ENCODE assay signal across 9 mouse cellular contexts in the genomic region with DNA sequence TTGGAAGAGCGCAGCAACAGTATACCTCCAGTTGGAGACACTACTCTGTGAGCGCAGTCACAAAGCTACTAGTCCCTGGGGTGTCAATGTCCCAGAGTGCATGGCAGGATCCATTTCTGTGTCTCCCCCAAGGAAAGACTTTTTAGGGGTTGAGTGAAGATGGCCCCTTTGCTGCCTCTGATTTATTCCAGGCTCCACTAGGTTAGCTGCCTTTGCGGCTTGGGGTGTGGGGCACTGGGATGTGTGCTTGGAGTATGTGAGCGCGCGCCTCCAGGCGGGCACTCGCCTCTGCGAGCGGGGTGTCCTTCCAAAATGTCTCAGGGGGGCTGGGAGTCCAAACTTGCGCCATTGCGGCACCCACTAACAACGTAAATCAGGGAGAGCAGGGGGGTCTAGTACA. TPM values are rescaled to one million over a fixed set of nuclear protein-coding genes. Genes with fewer than 3 reads are reported as not detected.
DNase-seq lines count a peak whose midpoint lies in the region; ATAC-seq lines count a peak whose summit lies in the region.
"Had no signal": no experiment of that assay in that cellular context is flagged by ENCODE, and none has a peak within 500 bp of the region (broad histone marks: within the 10 kb centered on the region; RNA-seq: fewer than 3 reads in every experiment).

No protein-coding gene starts in this region.

- no peaks in the 10 kb centered on the region for H3K9me3 ChIP-seq in heart, embryonic 14.5 days (ENCODE audit: control insufficient read depth, low read length)
- no peaks in the 10 kb centered on the region for H3K9me3 ChIP-seq in hindbrain, embryonic 11.5 days (ENCODE audit: control insufficient read depth, low read length)
- H3K9me3 ChIP-seq in midbrain, embryonic 11.5 days (ENCODE audit: control insufficient read depth, low read length), result no peaks in the 10 kb centered on the region

- WGBS in heart, embryonic 14.5 days, result 13% methylated on average over 13 of the region's 13 CpGs
- 12% methylated on average over 13 of the region's 13 CpGs for WGBS in hindbrain, embryonic 11.5 days
- WGBS in midbrain, embryonic 11.5 days, result 12% methylated on average over 13 of the region's 13 CpGs

- no peaks in the 10 kb centered on the region; a peak in 1 of 4 replicates for H3K4me1 ChIP-seq in heart, embryonic 14.5 days (ENCODE audit: control insufficient read depth in 2 of 2, insufficient read depth in 2 of 2, low read length in 2 of 2)
- H3K4me1 ChIP-seq in hindbrain, embryonic 11.5 days (replicated peaks; ENCODE audit: control insufficient read depth, insufficient read depth, low read length), result no peaks in the 10 kb centered on the region
- H3K4me1 ChIP-seq in midbrain, embryonic 11.5 days (ENCODE audit: control insufficient read depth, insufficient read depth, low read length), result no peaks in the 10 kb centered on the region

- peak overlapping the region; percentile 83 for H3K4me2 ChIP-seq in heart, embryonic 14.5 days (ENCODE audit: low read length)
- H3K4me2 ChIP-seq in hindbrain, embryonic 11.5 days (replicated peaks; ENCODE audit: low read depth, low read length), result peak overlapping the region; percentile 72
- peak overlapping the region; percentile 67 for H3K4me2 ChIP-seq in midbrain, embryonic 11.5 days

- DNase-seq in heart, adult 9 months (ENCODE audit: low spot score in 2 of 2), result no peak
- DNase-seq in cerebellum, postnatal 25 days, result peak; percentile 43 to 62
- DNase-seq in hindbrain, embryonic 11.5 days (ENCODE audit: low spot score), result peak; percentile 31
- peak; percentile 86 for DNase-seq in midbrain, embryonic 11.5 days (ENCODE audit: low spot score, missing footprints)
- DNase-seq in adrenal gland, postnatal 14 days, result no peak
- no peak for DNase-seq in gastrocnemius, adult 18-20 months (ENCODE audit: low spot score)

- H3K27ac ChIP-seq in heart, embryonic 14.5 days (replicated peaks in 1 of 2; ENCODE audit: control insufficient read depth in 1 of 2, insufficient read depth in 1 of 2, low read depth in 2 of 2, low read length in 2 of 2), result no peak overlapping the region
- no peak overlapping the region for H3K27ac ChIP-seq in hindbrain, embryonic 11.5 days (ENCODE audit: low read depth, low read length)
- H3K27ac ChIP-seq in midbrain, embryonic 11.5 days (ENCODE audit: low read depth, low read length), result no peak overlapping the region

- H3K27me3 ChIP-seq in heart, embryonic 14.5 days (ENCODE audit: control insufficient read depth, insufficient read depth, low read length), result no peaks in the 10 kb centered on the region
- no peaks in the 10 kb centered on the region for H3K27me3 ChIP-seq in hindbrain, embryonic 11.5 days (ENCODE audit: control insufficient read depth, insufficient read depth, low read length)
- no peaks in the 10 kb centered on the region for H3K27me3 ChIP-seq in midbrain, embryonic 11.5 days (ENCODE audit: control insufficient read depth, insufficient read depth, low read length)

- H3K36me3 ChIP-seq in heart, embryonic 14.5 days (ENCODE audit: control insufficient read depth, insufficient read depth, low read length), result no peaks in the 10 kb centered on the region
- no peaks in the 10 kb centered on the region for H3K36me3 ChIP-seq in hindbrain, embryonic 11.5 days (ENCODE audit: control insufficient read depth, insufficient read depth, low read length)
- no peaks in the 10 kb centered on the region for H3K36me3 ChIP-seq in midbrain, embryonic 11.5 days (ENCODE audit: control insufficient read depth, insufficient read depth, low read length)

- no peak for ATAC-seq in heart, embryonic 14.5 days (ENCODE audit: insufficient number of reproducible peaks, insufficient read depth, low FRiP score, low read depth)
- no peak for ATAC-seq in hindbrain, embryonic 11.5 days (ENCODE audit: low FRiP score)
- no peak for ATAC-seq in midbrain, embryonic 11.5 days (ENCODE audit: low FRiP score)
- ATAC-seq in megakaryocyte, adult 5-6 weeks (ENCODE audit: poor library complexity, severe bottlenecking), result no peak

- H3K9ac ChIP-seq in heart, embryonic 14.5 days (ENCODE audit: low read length), result peak overlapping the region; percentile 67; the same call in 1 of the 2 replicates
- H3K9ac ChIP-seq in hindbrain, embryonic 11.5 days (ENCODE audit: low read depth, low read length), result no peak overlapping the region
- no peak overlapping the region for H3K9ac ChIP-seq in midbrain, embryonic 11.5 days (ENCODE audit: low read length)

- peak overlapping the region; percentile 32 to 51 for H3K4me3 ChIP-seq in heart, embryonic 14.5 days (ENCODE audit: control insufficient read depth in 1 of 2, insufficient read depth in 1 of 2, low read depth in 1 of 2, low read length in 2 of 2)
- peak overlapping the region; percentile 38; the same call in 1 of the 2 replicates for H3K4me3 ChIP-seq in hindbrain, embryonic 11.5 days (ENCODE audit: low read depth, low read length)
- H3K4me3 ChIP-seq in midbrain, embryonic 11.5 days (ENCODE audit: low read depth, low read length), result peak overlapping the region; percentile 37
- H3K4me3 ChIP-seq: erythroblast, embryonic 14.5 days had no signal

RNA-seq across cellular contexts. Expression of gene Pcdh11x, which starts 1.6 kb away (rescaled TPM):
- 3.1 and 3.5 TPM in 2 replicates for polyA plus RNA-seq in heart, embryonic 14.5 days (2014; fragmentation: Nextera tagmentation; extraction: Ambion mirVana)
- polyA plus RNA-seq in hindbrain, embryonic 11.5 days (2014; fragmentation: Nextera tagmentation; extraction: Ambion mirVana), result 2.4 and 3.7 TPM in 2 replicates
- 3.6 and 3.7 TPM in 2 replicates for polyA plus RNA-seq in midbrain, embryonic 11.5 days (2014; fragmentation: Nextera tagmentation; extraction: Ambion mirVana)
- not detected in 2 replicates for total RNA-seq in megakaryocyte, adult 5-6 weeks (2015)
- not detected in 2 replicates for total RNA-seq in megakaryocyte, adult 5-6 weeks (2017)
- 0.15 and 0.23 TPM in 2 replicates for total RNA-seq in adrenal gland, postnatal 14 days (2021)
- total RNA-seq in gastrocnemius, adult 18-20 months (2021), result under 1 TPM; 0.19 to 0.43 TPM
- polyA plus RNA-seq: erythroblast, embryonic 14.5 days had no signal

RNA-seq across cellular contexts. Expression of gene H2afb3, which starts 21.2 kb away (rescaled TPM):
- polyA plus RNA-seq in heart, embryonic 14.5 days (2014; fragmentation: Nextera tagmentation; extraction: Ambion mirVana), result not detected in 2 replicates
- polyA plus RNA-seq in hindbrain, embryonic 11.5 days (2014; fragmentation: Nextera tagmentation; extraction: Ambion mirVana), result not detected in 2 replicates
- not detected in 2 replicates for polyA plus RNA-seq in midbrain, embryonic 11.5 days (2014; fragmentation: Nextera tagmentation; extraction: Ambion mirVana)
- total RNA-seq in megakaryocyte, adult 5-6 weeks (2015), result not detected in 2 replicates
- not detected in 2 replicates for total RNA-seq in megakaryocyte, adult 5-6 weeks (2017)
- not detected in 2 replicates for total RNA-seq in adrenal gland, postnatal 14 days (2021)
- not detected for total RNA-seq in gastrocnemius, adult 18-20 months (2021)
- polyA plus RNA-seq: erythroblast, embryonic 14.5 days had no signal

Comparison
In these comparisons a context has a peak if more than half of its experiments do, and no peak if none do; other contexts are left out.
1. DNase-seq: peak in cerebellum, postnatal 25 days (2 of 2), hindbrain, embryonic 11.5 days (single experiment) and midbrain, embryonic 11.5 days (single experiment); none in heart, adult 9 months (0 of 2), adrenal gland, postnatal 14 days (single experiment) and gastrocnemius, adult 18-20 months (single experiment).
2. Peak in every context shown above with its lines, with median percentiles within 50 percentile points of each other: H3K4me2 ChIP-seq and H3K4me3 ChIP-seq.